Mouse (Mus musculus): ENCODE results near the gene Cog4.
"Not testable (repeated sequence)": the region's sequence is repeated elsewhere in the genome, so short reads cannot be mapped to it uniquely, and the experiment has no call there.

The Cog4 gene

GRCm38 (mm10) chr8:110921492-110922230 lies 75.3 kb downstream of the Cog4 start:
- DNase-seq (ENCODE audit: low spot score in 2 of 2): no peak

DNA sequence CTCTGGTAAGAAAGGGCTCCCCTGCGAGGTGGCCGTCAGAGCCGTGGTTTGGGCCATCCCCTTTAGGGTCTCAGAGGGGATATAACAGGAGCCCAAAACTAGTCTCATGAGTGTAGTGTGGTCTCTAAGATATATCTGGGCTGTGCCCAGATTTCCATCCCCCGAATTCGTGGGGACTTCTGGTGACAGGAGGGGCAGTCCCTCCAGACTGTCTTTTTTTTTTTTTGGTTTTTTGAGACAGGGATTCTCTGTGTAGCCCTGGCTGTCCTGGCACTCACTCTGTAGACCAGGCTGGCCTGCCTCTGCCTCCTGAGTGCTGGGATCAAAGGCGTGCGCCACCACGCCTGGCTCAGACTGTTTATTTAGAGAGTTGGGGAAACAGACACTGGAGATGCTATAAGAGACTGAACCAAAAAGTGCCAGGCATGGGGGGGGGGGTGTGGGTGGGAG lies 79.3 kb downstream of the Cog4 start:
- no peak for DNase-seq (ENCODE audit: low spot score in 2 of 2)

DNA sequence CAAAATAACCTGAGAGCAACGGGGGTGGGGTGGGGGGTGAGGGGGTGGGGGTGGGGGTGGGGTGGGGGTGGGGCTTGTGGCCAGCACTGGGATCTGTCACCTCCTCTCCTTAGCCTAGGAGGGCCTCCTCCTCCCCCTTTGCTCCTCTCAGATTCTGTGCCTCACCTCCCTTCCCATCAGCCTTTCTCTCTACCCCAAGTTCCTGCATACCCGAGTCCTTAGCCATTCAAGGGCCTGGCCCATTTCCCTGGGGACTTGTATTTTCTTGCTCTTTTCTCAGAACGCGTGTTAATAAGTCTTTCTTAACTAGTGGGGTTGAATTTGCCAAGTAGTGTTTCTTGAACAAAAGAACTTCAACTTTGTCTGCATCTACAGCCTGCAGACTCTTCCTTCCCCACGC lies 80.3 kb downstream of the Cog4 start:
- DNase-seq (ENCODE audit: low spot score in 2 of 2): no peak

DNA sequence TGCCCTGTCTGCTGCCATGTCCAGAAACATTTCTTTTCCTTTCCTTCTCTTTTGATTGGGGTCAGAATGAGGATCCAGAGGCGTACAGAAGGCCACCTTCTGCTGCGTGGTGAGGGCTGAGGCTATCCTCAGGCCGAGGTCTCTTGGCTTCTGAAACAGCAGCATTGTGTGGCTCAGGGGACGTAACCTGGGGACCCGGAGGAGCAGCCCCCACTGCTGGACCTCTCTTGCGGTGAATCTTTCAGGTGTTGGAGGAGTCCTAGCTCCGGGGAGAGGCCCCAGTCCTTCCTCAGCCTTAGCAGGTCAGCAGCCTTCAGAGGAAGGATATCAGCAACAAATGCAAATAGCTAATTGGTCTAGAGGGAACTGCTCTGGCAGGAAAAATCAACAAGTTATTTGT lies 82.0 kb downstream of the Cog4 start:
- no peak for DNase-seq (ENCODE audit: low spot score in 2 of 2)

DNA sequence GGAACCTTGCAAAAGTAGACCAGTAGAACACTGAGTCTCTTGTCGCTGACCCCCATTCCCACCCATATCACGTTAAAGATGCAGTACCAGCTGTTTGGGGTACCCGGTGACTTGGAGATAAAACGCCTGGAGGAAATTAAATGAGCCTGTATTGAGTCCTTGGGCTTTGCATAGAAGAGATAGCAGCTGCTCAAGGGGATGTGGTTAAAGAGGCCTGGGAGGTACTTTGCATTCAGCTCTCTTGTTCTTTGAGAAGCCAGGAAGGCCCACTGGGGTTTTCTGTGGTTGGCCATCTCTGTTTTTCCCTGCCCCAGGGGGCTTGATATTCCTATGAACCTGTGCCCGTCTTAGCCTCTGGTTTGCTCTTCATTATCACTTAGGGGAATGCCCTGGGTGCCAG lies 82.7 kb downstream of the Cog4 start:
- DNase-seq (ENCODE audit: low spot score in 2 of 2): no peak

- not testable (repeated sequence) for DNase-seq (ENCODE audit: low spot score in 2 of 2)
Observed at GRCm38 (mm10) chr8:110929672-110930071, 83.3 kb downstream of the Cog4 start.

DNA sequence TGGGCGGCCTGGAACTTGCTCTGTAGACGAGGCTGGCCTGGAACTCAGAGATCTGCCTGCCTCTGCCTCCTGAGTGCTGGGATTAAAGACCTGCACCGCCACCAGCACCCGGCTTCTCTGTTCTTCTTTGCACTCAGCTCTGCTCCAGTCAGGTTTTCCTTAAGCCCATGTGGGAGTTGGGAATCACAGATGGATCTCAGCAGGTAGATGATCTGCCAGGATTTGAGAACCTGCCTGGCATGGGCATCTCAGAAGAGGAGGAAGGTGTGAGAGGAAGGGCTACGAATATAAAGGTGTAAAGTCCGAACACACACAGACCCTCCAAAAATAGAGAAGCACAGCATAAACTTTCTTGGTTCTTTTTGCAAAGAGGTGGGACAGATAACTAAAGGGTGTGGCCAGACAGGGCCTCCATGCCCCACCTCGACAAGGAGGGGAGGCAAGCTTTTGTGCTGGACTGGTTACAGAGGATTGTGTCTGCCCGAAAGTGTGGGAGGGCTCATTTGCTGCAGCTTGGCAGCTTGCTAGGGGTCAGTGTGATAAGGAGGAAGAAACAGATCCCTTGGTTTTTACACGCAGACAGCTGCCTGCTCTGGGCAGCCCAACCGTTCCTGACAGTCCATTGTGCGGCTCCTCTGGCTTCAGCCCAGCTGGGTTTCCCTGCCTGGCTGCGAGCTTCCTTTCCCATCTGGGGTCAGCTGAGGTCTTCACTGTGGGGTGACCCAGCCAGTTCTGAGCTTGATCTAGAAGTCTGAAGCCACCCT lies 85.0 kb downstream of the Cog4 start:
- DNase-seq (ENCODE audit: low spot score in 2 of 2): peak in 1 of 2 experiments; percentile 45

Measured in frontal cortex, postnatal 36 days (tissue).